Mouse (Mus musculus): ENCODE measurements at regions not wholly inside any gene's neighbourhood (a gene's known extent, or its start where the extent isn't known, plus 50 kb on each side); places are given as distances from the start of the nearest gene placed in this dataset.

DNA sequence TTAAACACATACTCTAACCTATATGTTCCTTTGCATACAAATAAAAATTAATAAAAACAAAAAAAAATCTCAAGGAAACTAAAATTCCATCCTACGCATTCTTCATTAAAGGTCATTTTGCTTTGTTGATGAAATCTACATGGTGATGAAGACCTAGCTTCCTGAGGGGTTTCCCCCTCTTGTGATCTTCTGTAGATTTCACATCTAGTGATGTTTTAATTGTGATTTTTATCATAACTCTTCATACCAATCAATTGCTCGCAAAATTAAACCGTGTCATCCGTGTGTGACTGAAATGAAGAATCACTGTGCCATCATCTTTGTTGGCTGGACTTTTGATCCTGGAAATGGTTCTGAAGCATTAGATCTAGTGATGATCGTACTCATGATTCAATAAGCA is 725.4 kb upstream of the 4930412O13Rik start:
- H3K4me3 ChIP-seq = no peak overlapping the region
- H3K79me2 ChIP-seq (replicated peaks; ENCODE audit: control insufficient read depth, insufficient read depth, low read length) = no peaks in the 10 kb centered on the region
- no peaks in the 10 kb centered on the region for H3K27me3 ChIP-seq (ENCODE audit: control insufficient read depth, insufficient read depth, low read length)
- intact Hi-C loops (cut with DNase I) = no loop called here
- H3K9ac ChIP-seq (ENCODE audit: low read depth, low read length) = no peak overlapping the region
- no peak overlapping the region for H3K27ac ChIP-seq
- no peaks in the 10 kb centered on the region for H3K36me3 ChIP-seq (ENCODE audit: control insufficient read depth, insufficient read depth, low read length)
- no peak for DNase-seq
- H3K4me1 ChIP-seq (ENCODE audit: control insufficient read depth, insufficient read depth, low read length) = no peaks in the 10 kb centered on the region
- TF ChIP-seq CTCF (IDR thresholded peaks at IDR 0.05) (no peak), POLR2A (IDR thresholded peaks at IDR 0.05; ENCODE audit: insufficient read depth, low read depth, low read length) (no peak), EP300 (IDR thresholded peaks at IDR 0.05; ENCODE audit: insufficient read depth, low read depth, low read length) (no peak)
- 87% methylated on average over 5 of the region's 5 CpGs for WGBS

DNA sequence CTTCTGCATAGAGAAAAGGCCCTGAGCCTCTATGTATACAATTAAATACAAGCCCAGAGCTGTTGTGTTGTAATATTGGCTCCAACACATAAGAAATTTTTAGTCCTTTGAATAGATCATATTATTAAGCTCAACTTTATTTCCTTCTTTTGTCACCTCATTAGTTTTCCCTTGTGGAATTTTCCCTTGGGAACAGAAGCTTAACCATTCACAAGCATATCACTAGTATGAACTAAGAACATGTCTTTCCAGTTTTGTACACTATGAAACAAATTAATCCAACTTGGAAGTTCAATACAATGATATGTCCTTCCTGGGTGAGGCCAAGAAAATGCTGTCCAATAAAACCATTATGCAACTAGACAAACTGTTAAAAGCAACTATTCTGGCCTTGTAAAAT is 720.9 kb upstream of the 4930412O13Rik start:
- no peak for DNase-seq
- TF ChIP-seq CTCF (IDR thresholded peaks at IDR 0.05) (no peak), EP300 (IDR thresholded peaks at IDR 0.05; ENCODE audit: insufficient read depth, low read depth, low read length) (no peak), POLR2A (IDR thresholded peaks at IDR 0.05; ENCODE audit: insufficient read depth, low read depth, low read length) (no peak)
- H3K9ac ChIP-seq (ENCODE audit: low read depth, low read length) = no peak overlapping the region
- H3K27me3 ChIP-seq (ENCODE audit: control insufficient read depth, insufficient read depth, low read length) = no peaks in the 10 kb centered on the region
- no peaks in the 10 kb centered on the region for H3K79me2 ChIP-seq (replicated peaks; ENCODE audit: control insufficient read depth, insufficient read depth, low read length)
- H3K4me3 ChIP-seq = no peak overlapping the region
- intact Hi-C loops (cut with DNase I) = no loop called here
- H3K27ac ChIP-seq = no peak overlapping the region
- no peaks in the 10 kb centered on the region for H3K36me3 ChIP-seq (ENCODE audit: control insufficient read depth, insufficient read depth, low read length)
- no peaks in the 10 kb centered on the region for H3K4me1 ChIP-seq (ENCODE audit: control insufficient read depth, insufficient read depth, low read length)

DNA sequence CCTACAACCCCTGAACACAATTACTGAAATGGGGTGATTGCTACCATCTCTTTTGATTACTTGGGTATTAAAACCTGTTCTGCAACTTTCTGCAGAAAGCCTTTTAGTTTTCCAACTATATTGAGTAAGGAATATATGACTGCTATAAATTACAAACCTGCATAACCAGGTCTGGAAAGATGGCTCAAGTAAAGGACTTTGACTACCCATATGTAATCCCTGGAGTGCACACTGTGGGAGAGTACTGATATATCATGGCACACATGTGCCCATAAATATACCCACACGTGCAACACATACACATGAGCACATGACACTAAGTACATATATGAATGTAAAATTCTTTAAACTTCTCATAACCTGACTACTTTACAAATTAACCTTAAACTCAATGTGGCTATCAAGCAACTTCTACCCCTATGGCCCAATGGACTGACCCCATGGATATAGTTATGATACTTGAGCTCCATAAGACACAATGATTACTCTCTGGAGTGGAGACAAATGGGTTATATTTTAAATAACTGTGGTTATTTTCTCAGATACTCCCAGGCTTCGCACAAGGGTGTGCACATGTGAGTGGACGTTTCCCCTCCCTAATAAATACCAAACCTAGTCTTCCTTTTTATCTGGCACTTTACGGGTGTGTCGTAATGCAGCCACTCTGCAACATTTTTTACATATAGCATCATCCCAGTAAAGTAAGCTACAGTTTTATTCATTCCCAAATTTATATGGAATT is 717.1 kb upstream of the 4930412O13Rik start:
- H3K4me1 ChIP-seq (ENCODE audit: control insufficient read depth, insufficient read depth, low read length) = no peaks in the 10 kb centered on the region
- WGBS = 69% methylated on average over 5 of the region's 5 CpGs

DNA sequence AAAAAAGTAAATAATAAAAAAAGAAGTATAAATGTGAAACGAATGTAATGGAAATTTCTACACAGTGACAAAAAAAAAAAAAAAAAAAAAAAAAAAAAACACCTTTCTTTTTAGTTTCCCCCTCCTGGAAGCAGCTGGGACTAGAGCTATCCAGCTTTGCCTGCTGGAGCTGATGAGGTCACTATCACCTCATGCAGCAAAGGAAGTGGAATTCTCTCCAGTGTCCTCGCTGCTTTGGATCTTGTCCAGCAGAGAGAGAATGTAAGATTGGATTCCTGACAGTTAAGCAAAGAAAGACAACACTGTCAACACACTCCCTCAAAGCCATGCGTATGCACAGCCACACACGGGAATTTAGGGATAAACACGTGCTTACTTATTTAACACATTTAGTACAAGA is 698.9 kb upstream of the 4930412O13Rik start:
- Histone ChIP-seq H3K9ac (ENCODE audit: low read depth, low read length) (no peak overlapping the region), H3K36me3 (ENCODE audit: control insufficient read depth, insufficient read depth, low read length) (no peaks in the 10 kb centered on the region), H3K27ac (no peak overlapping the region), H3K27me3 (ENCODE audit: control insufficient read depth, insufficient read depth, low read length) (no peaks in the 10 kb centered on the region), H3K79me2 (replicated peaks; ENCODE audit: control insufficient read depth, insufficient read depth, low read length) (no peaks in the 10 kb centered on the region), H3K4me1 (ENCODE audit: control insufficient read depth, insufficient read depth, low read length) (no peaks in the 10 kb centered on the region), H3K4me3 (no peak overlapping the region)
- DNase-seq = no peak
- intact Hi-C loops (cut with DNase I) = no loop called here
- TF ChIP-seq EP300 (IDR thresholded peaks at IDR 0.05; ENCODE audit: insufficient read depth, low read depth, low read length) (no peak), POLR2A (IDR thresholded peaks at IDR 0.05; ENCODE audit: insufficient read depth, low read depth, low read length) (no peak), CTCF (IDR thresholded peaks at IDR 0.05) (no peak)
- WGBS = 15% methylated on average over 5 of the region's 5 CpGs

More for the DNA sequence above, 717.1 kb upstream of the 4930412O13Rik start:
- H3K9ac ChIP-seq (ENCODE audit: low read depth, low read length) = no peak overlapping the region
- H3K79me2 ChIP-seq (replicated peaks; ENCODE audit: control insufficient read depth, insufficient read depth, low read length) = no peaks in the 10 kb centered on the region
- no peaks in the 10 kb centered on the region for H3K36me3 ChIP-seq (ENCODE audit: control insufficient read depth, insufficient read depth, low read length)
- H3K27me3 ChIP-seq (ENCODE audit: control insufficient read depth, insufficient read depth, low read length) = no peaks in the 10 kb centered on the region
- H3K4me3 ChIP-seq = no peak overlapping the region
- no peak overlapping the region for H3K27ac ChIP-seq
- intact Hi-C loops (cut with DNase I) = no loop called here
- DNase-seq = no peak
- TF ChIP-seq EP300 (IDR thresholded peaks at IDR 0.05; ENCODE audit: insufficient read depth, low read depth, low read length) (no peak), CTCF (IDR thresholded peaks at IDR 0.05) (no peak), POLR2A (IDR thresholded peaks at IDR 0.05; ENCODE audit: insufficient read depth, low read depth, low read length) (no peak)

DNA sequence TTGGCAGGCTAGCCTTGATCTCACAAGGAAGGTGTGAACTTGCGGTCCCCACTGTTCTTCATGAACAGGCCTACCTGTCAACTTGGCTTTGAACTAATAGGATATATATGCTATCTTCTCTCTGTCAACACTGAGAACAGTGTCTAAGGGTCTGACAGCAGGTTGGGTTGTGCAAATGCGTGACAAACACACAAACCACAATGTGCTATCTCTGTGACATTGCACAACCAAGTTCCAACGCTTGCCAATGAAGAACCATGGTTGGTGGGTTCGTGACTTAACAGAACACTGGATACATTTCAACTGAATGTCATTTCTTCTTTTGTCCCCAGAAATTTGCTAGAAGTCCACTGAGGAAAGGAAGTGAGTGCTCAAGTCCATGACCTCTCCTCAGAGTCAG is 696.8 kb upstream of the 4930412O13Rik start:
- DNase-seq = no peak
- H3K27me3 ChIP-seq (ENCODE audit: control insufficient read depth, insufficient read depth, low read length) = no peaks in the 10 kb centered on the region
- TF ChIP-seq CTCF (IDR thresholded peaks at IDR 0.05) (no peak), EP300 (IDR thresholded peaks at IDR 0.05; ENCODE audit: insufficient read depth, low read depth, low read length) (no peak), POLR2A (IDR thresholded peaks at IDR 0.05; ENCODE audit: insufficient read depth, low read depth, low read length) (no peak)
- no peak overlapping the region for H3K4me3 ChIP-seq
- H3K27ac ChIP-seq = no peak overlapping the region
- intact Hi-C loops (cut with DNase I) = no loop called here
- 81% methylated on average over 4 of the region's 4 CpGs for WGBS
- H3K36me3 ChIP-seq (ENCODE audit: control insufficient read depth, insufficient read depth, low read length) = no peaks in the 10 kb centered on the region
- H3K4me1 ChIP-seq (ENCODE audit: control insufficient read depth, insufficient read depth, low read length) = no peaks in the 10 kb centered on the region
- no peak overlapping the region for H3K9ac ChIP-seq (ENCODE audit: low read depth, low read length)
- H3K79me2 ChIP-seq (replicated peaks; ENCODE audit: control insufficient read depth, insufficient read depth, low read length) = no peaks in the 10 kb centered on the region

DNA sequence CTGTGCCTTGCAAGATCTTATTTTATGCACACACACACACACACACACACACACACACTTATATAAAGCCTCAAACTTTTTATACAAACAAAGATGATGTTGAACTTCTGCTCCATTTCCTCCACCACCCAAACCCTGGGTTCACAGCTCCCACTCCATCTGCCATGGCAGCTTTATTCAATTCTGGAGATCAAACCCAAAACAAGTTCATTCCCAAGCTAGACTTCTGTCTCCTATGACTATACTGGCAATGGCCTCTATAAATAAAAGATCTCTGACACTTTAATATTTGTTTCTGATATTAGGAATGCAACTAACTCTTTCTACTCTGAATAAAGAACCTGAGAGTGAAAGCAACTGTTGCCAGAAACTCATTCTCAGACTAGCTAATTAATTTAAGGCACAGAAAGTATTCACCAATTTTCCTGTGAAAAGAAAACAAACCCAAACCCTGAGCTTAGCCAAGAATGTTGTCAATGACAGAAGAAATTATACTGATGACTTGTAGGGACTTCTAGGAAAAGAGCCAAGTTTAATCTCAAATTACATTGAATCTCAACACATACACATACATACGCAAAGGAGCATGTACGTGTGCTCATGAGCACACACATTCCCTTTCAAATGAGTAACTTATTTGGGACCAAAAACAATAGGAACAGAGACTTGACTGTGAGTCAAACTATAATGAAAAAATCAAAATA is 695.1 kb upstream of the 4930412O13Rik start:
- no peak for DNase-seq
- TF ChIP-seq POLR2A (IDR thresholded peaks at IDR 0.05; ENCODE audit: insufficient read depth, low read depth, low read length) (no peak), CTCF (IDR thresholded peaks at IDR 0.05) (no peak)

More for the DNA sequence above, 695.1 kb upstream of the 4930412O13Rik start:
- Histone ChIP-seq H3K27me3 (ENCODE audit: control insufficient read depth, insufficient read depth, low read length) (no peaks in the 10 kb centered on the region), H3K4me3 (no peak overlapping the region), H3K4me1 (ENCODE audit: control insufficient read depth, insufficient read depth, low read length) (no peaks in the 10 kb centered on the region), H3K27ac (no peak overlapping the region), H3K79me2 (replicated peaks; ENCODE audit: control insufficient read depth, insufficient read depth, low read length) (no peaks in the 10 kb centered on the region), H3K9ac (ENCODE audit: low read depth, low read length) (no peak overlapping the region), H3K36me3 (ENCODE audit: control insufficient read depth, insufficient read depth, low read length) (no peaks in the 10 kb centered on the region)
- 67% methylated on average over 2 of the region's 2 CpGs for WGBS
- intact Hi-C loops (cut with DNase I) = no loop called here
